Mouse (Mus musculus) neural tube, embryonic 14.5 days (tissue): ENCODE measurements around the gene Gm10643. TPM values are rescaled to one million over a fixed set of nuclear protein-coding genes. Genes with fewer than 3 reads are reported as not detected.
A peak's percentile ranks its signal among the peaks of the same experiment; 100 is the strongest.

Experiments
- ATAC-seq: fragments of 200-750 bp; cut with Nextera tagmentation; 2 replicates; pipeline ENCODE4 v1.8.0; 2017; ENCODE audit warnings: low read depth, mild to moderate bottlenecking, moderate TSS enrichment, moderate library complexity
- H3K27ac ChIP-seq: fragments of 300-500 bp; sonication (generic); 2 replicates; pipeline ENCODE4 v1.5.1; 2014; ENCODE audit warnings: low read depth, mild to moderate bottlenecking, control low read depth, low read length, moderate library complexity, mixed read lengths
- H3K27me3 ChIP-seq: fragments of 300-500 bp; sonication (generic); 2 replicates; pipeline ENCODE4 v1.6.1; 2014; ENCODE audit warnings: low read length; ENCODE audit not compliant: control insufficient read depth, insufficient read depth
- H3K36me3 ChIP-seq: fragments of 300-500 bp; sonication (generic); 2 replicates; pipeline ENCODE4 v1.6.1; 2014; ENCODE audit warnings: low read length, mixed read lengths; ENCODE audit not compliant: control insufficient read depth, insufficient read depth
- H3K4me1 ChIP-seq: fragments of 300-500 bp; sonication (generic); 2 replicates; pipeline ENCODE4 v1.6.1; 2014; ENCODE audit warnings: low read length; ENCODE audit not compliant: control insufficient read depth, insufficient read depth
- H3K4me2 ChIP-seq: fragments of 300-500 bp; sonication (generic); 2 replicates; pipeline ENCODE4 v1.6.1; 2014; ENCODE audit warnings: mild to moderate bottlenecking, low read depth, low read length, control low read depth
- H3K4me3 ChIP-seq: fragments of 300-500 bp; sonication (generic); 2 replicates; pipeline ENCODE4 v1.5.1; 2014; ENCODE audit warnings: low read depth, low read length, control low read depth, mixed read lengths
- H3K9ac ChIP-seq: fragments of 300-500 bp; sonication (generic); replicated peaks from 2 replicates; pipeline ENCODE4 v1.6.1; 2014; ENCODE audit warnings: low read depth, mild to moderate bottlenecking, control low read depth, low read length, mixed read lengths
- H3K9me3 ChIP-seq: fragments of 300-500 bp; sonication (generic); 2 replicates; pipeline ENCODE4 v1.6.1; 2016; ENCODE audit warnings: low read length; ENCODE audit not compliant: control insufficient read depth
- WGBS: fragments of 180-500 bp; shearing (Covaris S2); extraction: QIAGEN DNeasy Blood & Tissue Kit; methylation state at CpG from one replicate; pipeline ENCODE4 v1.1.7; 2014; 5-methylcytosine and 5-hydroxymethylcytosine counted together
- polyA plus RNA-seq: library from polyadenylated mRNA; unstranded; fragments of >200 nt; fragmentation: Nextera tagmentation; extraction: Ambion mirVana; gene quantifications from 2 replicates; pipeline ENCODE4 v1.2.1, GENCODE M21; 2014

The Gm10643 gene
- polyA plus RNA-seq, 1 experiment from 2014 or later: 1.8 TPM

DNA sequence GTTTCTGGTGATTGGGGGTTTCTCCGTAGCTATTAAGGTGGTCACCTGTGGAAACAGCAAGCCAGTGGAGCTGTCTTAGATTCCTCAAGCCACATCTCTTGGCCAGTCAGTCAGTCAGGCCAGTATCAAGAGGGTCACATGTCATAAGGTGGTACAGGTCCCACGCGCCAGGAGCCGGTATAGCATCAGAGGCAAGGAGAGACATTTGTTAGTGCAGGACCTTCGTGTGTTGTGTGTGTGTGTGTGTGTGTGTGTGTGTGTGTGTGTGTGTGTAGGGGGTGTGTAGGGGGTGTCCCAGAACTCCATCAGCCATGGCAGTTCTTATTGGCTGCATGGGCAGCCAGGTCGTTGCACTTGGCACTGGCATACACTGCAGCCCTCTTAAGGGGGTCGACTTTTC, 3.0 kb upstream of the Gm10643 start:
- Histone ChIP-seq H3K4me1 (peaks cover 24% of the 10 kb centered on the region), H3K27ac (no peak overlapping the region), H3K27me3 (no peaks in the 10 kb centered on the region), H3K9me3 (no peaks in the 10 kb centered on the region), H3K36me3 (no peaks in the 10 kb centered on the region), H3K4me2 (peak overlapping the region; percentile 48), H3K9ac (no peak overlapping the region), H3K4me3 (peak overlapping the region; percentile 86)
- 90% methylated on average over 7 of the region's 7 CpGs for WGBS
- no peak for ATAC-seq

- no peaks in the 10 kb centered on the region for H3K36me3 ChIP-seq
- H3K4me2 ChIP-seq: peak overlapping the region; percentile 48
- H3K4me1 ChIP-seq: peaks cover 23% of the 10 kb centered on the region
- no peaks in the 10 kb centered on the region for H3K27me3 ChIP-seq
- H3K4me3 ChIP-seq: peak overlapping the region; percentile 86
- peak; percentile 57 for ATAC-seq
- peak overlapping the region; percentile 94 for H3K27ac ChIP-seq
- H3K9me3 ChIP-seq: no peaks in the 10 kb centered on the region
- WGBS: 2% methylated on average over 47 of the region's 58 CpGs
- peak overlapping the region; percentile 79 for H3K9ac ChIP-seq
Measured at GRCm38 (mm10) chr8:84067047-84067573, 2.2 kb upstream of the Gm10643 start.

GRCm38 (mm10) chr8:84066291-84066930, 1.5 kb upstream of the Gm10643 start, which contains the start of gene Rfx1:
TSS of gene Rfx1 (plus strand) at chr8:84066834.
- H3K4me2 ChIP-seq: peak within 1 kb of the TSS; percentile 72
- peak; percentile 98 for ATAC-seq
- H3K4me3 ChIP-seq: peak within 1 kb of the TSS; percentile 86
- peaks cover 19% of the 10 kb centered on the region for H3K4me1 ChIP-seq
- H3K9ac ChIP-seq: peak within 1 kb of the TSS; percentile 79
- H3K9me3 ChIP-seq: no peaks in the 10 kb centered on the region
- 0% methylated on average over 47 of the region's 51 CpGs for WGBS
- no peaks in the 10 kb centered on the region for H3K27me3 ChIP-seq
- H3K36me3 ChIP-seq: no peaks in the 10 kb centered on the region
- H3K27ac ChIP-seq: peak within 1 kb of the TSS; percentile 94

DNA sequence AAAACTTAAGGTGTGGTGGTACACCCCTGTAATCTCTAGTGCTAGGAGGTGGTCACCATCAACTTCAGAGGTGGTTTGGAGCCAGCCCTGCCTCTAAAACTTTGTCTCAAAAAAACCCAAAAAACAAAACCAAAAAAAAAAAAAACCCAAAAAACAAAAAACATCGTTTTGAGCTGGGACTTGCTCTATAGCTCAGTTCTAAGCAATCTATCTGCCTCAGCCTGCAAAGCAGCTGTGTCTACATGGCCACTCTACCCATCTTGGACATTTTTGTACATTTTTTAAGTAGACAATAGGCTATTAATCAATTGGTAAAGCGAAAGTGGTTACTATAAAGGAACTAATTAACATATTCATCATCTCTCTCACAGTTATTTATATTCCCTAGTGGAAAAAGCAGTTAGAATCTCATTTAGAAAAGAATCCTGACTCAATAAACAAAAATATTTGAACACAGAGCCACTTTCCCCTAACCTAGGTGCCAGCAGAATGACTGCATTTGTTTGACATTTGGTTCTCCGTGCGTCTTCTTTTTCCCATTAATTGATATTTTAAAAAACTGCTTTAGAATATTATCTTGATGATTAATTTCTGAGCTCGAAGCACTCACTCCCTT, 628 bp upstream of the Gm10643 start:
- 15% methylated on average over 5 of the region's 5 CpGs for WGBS
- peaks cover 19% of the 10 kb centered on the region for H3K4me1 ChIP-seq
- ATAC-seq: no peak
- no peaks in the 10 kb centered on the region for H3K9me3 ChIP-seq
- H3K9ac ChIP-seq: peak overlapping the region; percentile 59
- no peaks in the 10 kb centered on the region for H3K36me3 ChIP-seq
- H3K27me3 ChIP-seq: no peaks in the 10 kb centered on the region
- H3K27ac ChIP-seq: peak overlapping the region; percentile 75
- peak overlapping the region; percentile 86 for H3K4me3 ChIP-seq
- H3K4me2 ChIP-seq: peak overlapping the region; percentile 72

DNA sequence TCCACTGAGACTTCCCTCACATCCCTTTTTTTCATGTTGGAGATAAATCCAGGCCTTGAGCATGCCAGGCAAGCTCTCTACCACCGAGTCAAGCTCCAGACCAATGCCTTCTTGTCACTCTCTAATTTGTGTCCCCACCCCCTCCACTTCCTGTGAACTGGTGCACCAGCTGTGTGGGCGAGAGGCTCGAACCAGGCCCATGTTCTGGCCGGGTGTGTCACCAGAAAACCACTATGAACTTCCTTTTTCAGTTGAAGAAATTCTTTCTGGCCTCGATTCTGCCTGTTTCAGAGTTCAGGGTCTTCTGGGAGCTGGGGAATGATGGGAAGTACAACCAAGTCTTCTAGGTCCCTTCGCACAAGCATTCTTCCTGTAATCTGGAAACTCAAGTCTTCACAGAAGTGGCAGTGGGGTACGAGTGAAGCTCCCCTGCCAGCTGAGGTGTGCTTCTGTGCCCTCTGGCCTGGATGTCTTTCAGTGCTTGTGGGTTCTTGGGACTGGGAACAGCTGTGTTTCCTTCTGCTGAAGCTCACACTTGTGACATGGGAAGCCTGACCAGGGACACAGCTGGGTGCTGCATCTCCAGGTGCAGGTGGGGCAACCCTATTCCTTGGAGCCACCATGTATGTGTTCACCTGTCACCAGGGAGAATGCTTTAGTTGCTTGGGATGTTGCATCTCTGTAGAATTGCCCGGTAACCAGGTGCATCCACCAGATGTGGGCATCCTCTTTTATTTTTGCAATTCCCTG, 901 bp downstream of the Gm10643 start:
- H3K4me3 ChIP-seq: no peak overlapping the region
- H3K9me3 ChIP-seq: no peaks in the 10 kb centered on the region
- 74% methylated on average over 8 of the region's 8 CpGs for WGBS
- no peak overlapping the region for H3K27ac ChIP-seq
- H3K9ac ChIP-seq: no peak overlapping the region
- H3K4me2 ChIP-seq: no peak overlapping the region
- H3K27me3 ChIP-seq: no peaks in the 10 kb centered on the region
- H3K36me3 ChIP-seq: no peaks in the 10 kb centered on the region
- no peak for ATAC-seq
- peaks cover 16% of the 10 kb centered on the region; the same call in 1 of the 2 replicates for H3K4me1 ChIP-seq

- Histone ChIP-seq H3K4me3 (no peak overlapping the region), H3K4me1 (no peaks in the 10 kb centered on the region), H3K27me3 (no peaks in the 10 kb centered on the region), H3K9ac (no peak overlapping the region), H3K27ac (no peak overlapping the region), H3K9me3 (no peaks in the 10 kb centered on the region), H3K4me2 (no peak overlapping the region), H3K36me3 (no peaks in the 10 kb centered on the region)
- ATAC-seq: no peak
- 91% methylated on average over 2 of the region's 2 CpGs for WGBS
Measured at GRCm38 (mm10) chr8:84060245-84060644, 4.7 kb downstream of the Gm10643 start.

DNA sequence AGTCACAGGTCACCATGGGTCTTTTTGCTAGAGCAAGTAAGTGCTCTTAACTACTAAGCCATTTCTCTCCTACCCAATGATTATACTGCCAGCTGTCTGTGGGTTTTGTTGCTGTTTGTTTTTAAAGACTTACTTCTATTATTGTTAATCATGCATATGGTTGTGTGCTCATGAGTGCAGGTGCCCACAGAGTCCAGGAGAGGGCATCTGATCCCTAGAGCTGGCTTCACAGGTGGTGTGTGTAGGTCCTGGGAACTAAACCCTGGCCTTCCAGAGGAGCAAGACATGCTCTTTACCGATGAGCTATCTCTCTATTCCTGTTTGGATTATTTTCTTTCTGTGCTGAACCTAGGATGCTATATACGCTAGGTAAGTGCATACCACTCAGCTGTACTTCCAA, 5.7 kb downstream of the Gm10643 start:
- Histone ChIP-seq H3K27me3 (no peaks in the 10 kb centered on the region), H3K36me3 (no peaks in the 10 kb centered on the region), H3K4me1 (no peaks in the 10 kb centered on the region), H3K4me3 (no peak overlapping the region), H3K9me3 (no peaks in the 10 kb centered on the region), H3K4me2 (no peak overlapping the region), H3K27ac (no peak overlapping the region), H3K9ac (no peak overlapping the region)
- no peak for ATAC-seq
- WGBS: 94% methylated on average over 2 of the region's 2 CpGs

DNA sequence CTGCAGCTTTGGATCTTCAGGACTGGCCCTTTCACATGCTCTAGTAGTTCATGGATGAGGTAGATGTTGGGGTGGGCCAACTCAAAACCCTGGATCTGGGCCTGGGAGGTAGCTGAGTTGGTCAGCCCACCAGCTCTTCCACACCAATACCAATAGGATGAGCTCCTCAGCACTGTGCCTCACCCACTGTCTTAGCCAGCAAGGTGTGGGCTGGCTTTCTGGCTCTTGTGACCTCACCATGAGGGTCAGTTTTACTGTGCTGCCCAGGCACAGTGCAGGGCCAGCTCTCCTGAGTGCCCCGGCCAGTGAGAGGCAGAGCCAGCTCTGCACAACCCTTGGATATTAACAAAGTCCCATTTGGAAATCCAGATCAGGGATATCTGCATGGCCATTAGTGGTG, 7.1 kb downstream of the Gm10643 start:
- no peaks in the 10 kb centered on the region for H3K4me1 ChIP-seq
- no peak overlapping the region for H3K4me2 ChIP-seq
- WGBS: 85% methylated on average over 1 of the region's 1 CpGs
- ATAC-seq: no peak
- H3K4me3 ChIP-seq: no peak overlapping the region
- no peaks in the 10 kb centered on the region for H3K9me3 ChIP-seq
- no peaks in the 10 kb centered on the region for H3K36me3 ChIP-seq
- H3K27me3 ChIP-seq: no peaks in the 10 kb centered on the region
- no peak overlapping the region for H3K27ac ChIP-seq
- H3K9ac ChIP-seq: no peak overlapping the region

GRCm38 (mm10) chr8:84053229-84053628, 11.7 kb downstream of the Gm10643 start:
- Histone ChIP-seq H3K9me3 (no peaks in the 10 kb centered on the region), H3K27ac (no peak overlapping the region), H3K9ac (no peak overlapping the region), H3K27me3 (no peaks in the 10 kb centered on the region), H3K36me3 (no peaks in the 10 kb centered on the region), H3K4me1 (no peaks in the 10 kb centered on the region), H3K4me2 (no peak overlapping the region), H3K4me3 (no peak overlapping the region)
- no peak for ATAC-seq
- 93% methylated on average over 5 of the region's 5 CpGs for WGBS
